In the genomic region with DNA sequence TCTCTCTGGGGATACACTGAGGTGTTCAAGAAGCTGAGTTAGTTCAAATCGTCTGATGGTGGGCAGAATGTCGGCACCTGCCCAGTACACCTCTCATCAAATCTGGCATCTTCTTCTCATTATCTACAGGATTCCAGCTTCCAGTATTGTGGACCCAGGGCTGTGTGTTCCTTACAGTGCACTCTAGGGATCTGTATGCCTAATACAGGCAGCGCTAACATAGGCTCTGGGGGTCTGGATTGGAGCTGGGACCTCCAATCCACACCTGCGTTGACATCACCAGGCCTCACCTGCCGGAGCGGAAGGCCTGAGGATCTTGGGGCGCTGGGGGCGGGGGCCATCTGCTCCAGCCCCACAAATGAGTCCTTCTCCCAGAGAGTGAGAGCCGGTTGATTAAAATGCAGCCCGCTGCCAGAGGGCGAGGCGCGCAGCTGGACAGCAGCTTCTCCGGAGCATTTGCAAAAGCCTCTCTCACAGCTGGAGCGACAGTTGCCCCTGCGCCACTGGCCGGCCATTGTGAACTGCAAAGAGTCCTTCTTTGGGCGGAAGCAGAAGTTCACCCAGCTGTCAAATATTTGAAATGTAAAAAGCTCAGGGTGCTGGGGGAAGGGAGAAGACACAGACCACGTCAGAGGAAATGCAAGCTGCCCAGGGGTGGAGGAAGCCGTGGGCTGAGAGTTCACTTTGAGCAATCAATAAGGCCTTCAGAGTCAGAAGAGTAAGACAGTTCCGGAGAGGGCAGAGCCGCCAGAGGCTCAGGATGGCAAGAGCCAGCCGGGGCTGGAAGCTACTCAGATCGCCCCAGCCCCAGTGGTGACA, we compare ENCODE assay signal across 9 mouse cellular contexts.
DNase-seq lines count a peak whose midpoint lies in the region; ATAC-seq and TF ChIP-seq lines count a peak whose summit lies in the region.
"Had no signal": no experiment of that assay in that cellular context is flagged by ENCODE, and none has a peak within 500 bp of the region (broad histone marks: within the 10 kb centered on the region; RNA-seq: fewer than 3 reads in every experiment).

No protein-coding gene starts in this region.

- H3K27ac ChIP-seq in embryonic facial prominence, embryonic 15.5 days (replicated peaks): no peak overlapping the region
- peak overlapping the region; percentile 70 for H3K27ac ChIP-seq in hindbrain, embryonic 10.5 days
- H3K27ac ChIP-seq in limb, embryonic 13.5 days: no peak overlapping the region
- H3K27ac ChIP-seq in midbrain, embryonic 12.5 days (replicated peaks): no peak overlapping the region
- no peak overlapping the region for H3K27ac ChIP-seq in stomach, embryonic 15.5 days
- H3K27ac ChIP-seq in cerebellum, adult 2 months (ENCODE audit: insufficient read depth, low read length): no peak overlapping the region
- H3K27ac ChIP-seq: macrophage had no signal

- peak; percentile 39; the same call in 1 of the 2 replicates for ATAC-seq in embryonic facial prominence, embryonic 15.5 days (ENCODE audit: insufficient number of reproducible peaks, low FRiP score, low TSS enrichment, low read depth)
- ATAC-seq in limb, embryonic 13.5 days (ENCODE audit: low FRiP score, low read depth): peak; percentile 51; the same call in 1 of the 2 replicates
- ATAC-seq in midbrain, embryonic 12.5 days (ENCODE audit: low FRiP score, low read depth): 0 out of 2 replicates have a peak, but pooled peaks have one; percentile 38
- ATAC-seq in stomach, embryonic 15.5 days (ENCODE audit: insufficient read depth, low FRiP score, low read depth): no peak

- H3K27me3 ChIP-seq in embryonic facial prominence, embryonic 15.5 days: no peaks in the 10 kb centered on the region; the same call in 1 of the 2 replicates
- peaks cover 22% of the 10 kb centered on the region for H3K27me3 ChIP-seq in hindbrain, embryonic 10.5 days (ENCODE audit: insufficient read depth, poor library complexity, severe bottlenecking)
- peaks cover 37% of the 10 kb centered on the region for H3K27me3 ChIP-seq in limb, embryonic 13.5 days
- H3K27me3 ChIP-seq in midbrain, embryonic 12.5 days: peaks cover 16% of the 10 kb centered on the region; the same call in 1 of the 2 replicates
- H3K27me3 ChIP-seq in stomach, embryonic 15.5 days (replicated peaks): no peaks in the 10 kb centered on the region
- no peaks in the 10 kb centered on the region for H3K27me3 ChIP-seq in cerebellum, adult 2 months (ENCODE audit: control insufficient read depth, insufficient read depth, low read length)

- no peaks in the 10 kb centered on the region for H3K9me3 ChIP-seq in embryonic facial prominence, embryonic 15.5 days (replicated peaks)
- H3K9me3 ChIP-seq in hindbrain, embryonic 10.5 days: no peaks in the 10 kb centered on the region
- no peaks in the 10 kb centered on the region for H3K9me3 ChIP-seq in limb, embryonic 13.5 days
- no peaks in the 10 kb centered on the region for H3K9me3 ChIP-seq in midbrain, embryonic 12.5 days
- H3K9me3 ChIP-seq in stomach, embryonic 15.5 days: no peaks in the 10 kb centered on the region

- TF ChIP-seq CTCF in cerebellum, adult 2 months (IDR thresholded peaks at IDR 0.05; ENCODE audit: borderline replicate concordance, insufficient read depth, low read depth, low read length): no peak

- DNase-seq in ovary, postnatal 36 days (ENCODE audit: low spot score): peak; percentile 11
- DNase-seq in ovary, postnatal 14 days (ENCODE audit: low spot score): no peak
- peak; percentile 56 for DNase-seq in hindbrain, embryonic 10.5 days (ENCODE audit: low spot score)
- no peak for DNase-seq in cerebellum, adult 2 months

- H3K4me3 ChIP-seq in embryonic facial prominence, embryonic 15.5 days (replicated peaks): peak overlapping the region; percentile 7; the same call in 1 of the 2 replicates
- peak overlapping the region; percentile 46 for H3K4me3 ChIP-seq in hindbrain, embryonic 10.5 days
- peak overlapping the region; percentile 25 for H3K4me3 ChIP-seq in limb, embryonic 13.5 days
- H3K4me3 ChIP-seq in midbrain, embryonic 12.5 days: peak overlapping the region; percentile 22
- H3K4me3 ChIP-seq in stomach, embryonic 15.5 days (replicated peaks): peak overlapping the region; percentile 17
- H3K4me3 ChIP-seq in cerebellum, adult 2 months (replicated peaks; ENCODE audit: insufficient read depth, low read depth, low read length): no peak overlapping the region

- WGBS in embryonic facial prominence, embryonic 15.5 days: 11% methylated on average over 24 of the region's 24 CpGs
- WGBS in hindbrain, embryonic 10.5 days: 6% methylated on average over 24 of the region's 24 CpGs
- WGBS in limb, embryonic 13.5 days: 9% methylated on average over 24 of the region's 24 CpGs
- WGBS in midbrain, embryonic 12.5 days: 6% methylated on average over 24 of the region's 24 CpGs
- WGBS in stomach, embryonic 15.5 days: 9% methylated on average over 24 of the region's 24 CpGs
- 56% methylated on average over 24 of the region's 24 CpGs for WGBS in cerebellum, adult 2 months

- no peaks in the 10 kb centered on the region for H3K36me3 ChIP-seq in embryonic facial prominence, embryonic 15.5 days
- no peaks in the 10 kb centered on the region for H3K36me3 ChIP-seq in hindbrain, embryonic 10.5 days
- no peaks in the 10 kb centered on the region for H3K36me3 ChIP-seq in limb, embryonic 13.5 days
- H3K36me3 ChIP-seq in midbrain, embryonic 12.5 days: no peaks in the 10 kb centered on the region
- no peaks in the 10 kb centered on the region for H3K36me3 ChIP-seq in stomach, embryonic 15.5 days

- no peak for TF ChIP-seq POLR2A in cerebellum, adult 2 months (IDR thresholded peaks at IDR 0.05; ENCODE audit: borderline replicate concordance, insufficient read depth, low read length)

- peak overlapping the region; percentile 39 for H3K4me2 ChIP-seq in embryonic facial prominence, embryonic 15.5 days (replicated peaks)
- peak overlapping the region; percentile 56 for H3K4me2 ChIP-seq in limb, embryonic 13.5 days (replicated peaks)
- peak overlapping the region; percentile 50 for H3K4me2 ChIP-seq in midbrain, embryonic 12.5 days (replicated peaks)
- H3K4me2 ChIP-seq in stomach, embryonic 15.5 days: peak overlapping the region; percentile 45

- peaks cover 12% of the 10 kb centered on the region for H3K4me1 ChIP-seq in embryonic facial prominence, embryonic 15.5 days
- peaks cover 15% of the 10 kb centered on the region for H3K4me1 ChIP-seq in hindbrain, embryonic 10.5 days (replicated peaks)
- peaks cover 12% of the 10 kb centered on the region for H3K4me1 ChIP-seq in limb, embryonic 13.5 days
- peaks cover 12% of the 10 kb centered on the region for H3K4me1 ChIP-seq in midbrain, embryonic 12.5 days
- peaks cover 10% of the 10 kb centered on the region; the same call in 1 of the 2 replicates for H3K4me1 ChIP-seq in stomach, embryonic 15.5 days
- peaks cover 9% of the 10 kb centered on the region for H3K4me1 ChIP-seq in cerebellum, adult 2 months (ENCODE audit: control insufficient read depth, insufficient read depth, low read length)

- H3K9ac ChIP-seq in embryonic facial prominence, embryonic 15.5 days: no peak overlapping the region
- peak overlapping the region; percentile 48; the same call in 1 of the 2 replicates for H3K9ac ChIP-seq in limb, embryonic 13.5 days
- H3K9ac ChIP-seq in midbrain, embryonic 12.5 days (replicated peaks): peak overlapping the region; percentile 38; the same call in 1 of the 2 replicates
- H3K9ac ChIP-seq in stomach, embryonic 15.5 days: 0 out of 2 replicates have a peak overlapping the region, but pooled peaks have one; percentile 9

Comparison
In these comparisons a context has a peak if more than half of its experiments do, and no peak if none do; other contexts are left out.
1. DNase-seq: peak in ovary, postnatal 36 days (single experiment) and hindbrain, embryonic 10.5 days (single experiment); none in ovary, postnatal 14 days (single experiment) and cerebellum, adult 2 months (0 of 2).
2. Peak in every context shown above with its lines, with median percentiles within 50 percentile points of each other: H3K4me2 ChIP-seq.